Mouse (Mus musculus) MEL (cell line): ENCODE measurements around the gene Gad1. TPM values are rescaled to one million over a fixed set of nuclear protein-coding genes. Genes with fewer than 3 reads are reported as not detected.

Source experiments
- DNase-seq: peaks from one replicate; pipeline ENCODE4 v3.0.0; 2011; ENCODE audit warnings: low read depth, low spot score
- H3K27ac ChIP-seq: 2 replicates; pipeline ENCODE4 v1.5.1; 2012; ENCODE audit warnings: low read depth, mild to moderate bottlenecking, control low read depth, low read length, moderate library complexity; ENCODE audit not compliant: control insufficient read depth
- H3K27me3 ChIP-seq, 2 experiments: fragments of 150-350 bp in 1 of 2; sonication (generic) in 1 of 2; 2 replicates each; pipeline ENCODE4 v1.6.1; 2012; ENCODE audit warnings: low read length in 2 of 2, mild to moderate bottlenecking in 2 of 2, improper control_type of control experiment in 1 of 2, moderate library complexity in 1 of 2; ENCODE audit not compliant: insufficient read depth in 2 of 2, control insufficient read depth in 1 of 2
- H3K36me3 ChIP-seq, 2 experiments: 2 replicates each; pipeline ENCODE4 v1.6.1; 2012 to 2014; ENCODE audit warnings: low read length in 2 of 2, improper control_type of control experiment in 1 of 2, inconsistent platforms in 1 of 2, mild to moderate bottlenecking in 1 of 2; ENCODE audit not compliant: insufficient read depth in 2 of 2, control insufficient read depth in 1 of 2
- H3K4me1 ChIP-seq, 2 experiments: fragments of 150-350 bp in 1 of 2; sonication (generic) in 1 of 2; 2 replicates each; pipeline ENCODE4 v1.6.1; 2012; ENCODE audit warnings: low read length in 2 of 2, improper control_type of control experiment in 1 of 2, mild to moderate bottlenecking in 1 of 2; ENCODE audit not compliant: insufficient read depth in 2 of 2, control insufficient read depth in 1 of 2
- H3K4me3 ChIP-seq, 2 experiments: fragments of 150-350 bp in 1 of 2; sonication (generic) in 1 of 2; 2 replicates each; pipeline ENCODE4 v1.5.1; 2012; ENCODE audit warnings: low read depth in 2 of 2, low read length in 2 of 2, mild to moderate bottlenecking in 2 of 2, moderate library complexity in 2 of 2, control low read depth in 1 of 2, improper control_type of control experiment in 1 of 2; ENCODE audit not compliant: control insufficient read depth in 1 of 2, insufficient read depth in 1 of 2
- H3K79me2 ChIP-seq: 2 replicates; pipeline ENCODE4 v1.6.1; 2012; ENCODE audit warnings: mild to moderate bottlenecking, low read length, moderate library complexity; ENCODE audit not compliant: control insufficient read depth, poor library complexity, insufficient read depth
- H3K9ac ChIP-seq: 2 replicates; pipeline ENCODE4 v1.6.1; 2012; ENCODE audit warnings: low read depth, mild to moderate bottlenecking, control low read depth, low read length, moderate library complexity; ENCODE audit not compliant: control insufficient read depth, poor library complexity, severe bottlenecking
- H3K9me3 ChIP-seq: fragments of 150-350 bp; sonication (generic); replicated peaks from 2 replicates; pipeline ENCODE4 v1.6.1; 2012; ENCODE audit warnings: mild to moderate bottlenecking, low read length, improper control_type of control experiment, moderate library complexity; ENCODE audit not compliant: insufficient read depth
- CTCF ChIP-seq, 3 experiments: IDR thresholded peaks in 2 of 3; conservative IDR thresholded peaks in 1 of 3; 2 replicates each; pipeline ENCODE4 v1.5.1; 2011 to 2012; ENCODE audit warnings: low read length in 3 of 3, low read depth in 2 of 3, mild to moderate bottlenecking in 2 of 3, improper control_type of control experiment in 1 of 3, inconsistent platforms in 1 of 3, mixed read lengths in 1 of 3, moderate library complexity in 1 of 3; ENCODE audit not compliant: control insufficient read depth in 1 of 3, insufficient read depth in 1 of 3, poor library complexity in 1 of 3, severe bottlenecking in 1 of 3
- ETS1 ChIP-seq: IDR thresholded peaks from 2 replicates; pipeline ENCODE4 v1.6.1; 2012; ENCODE audit warnings: low read depth, mild to moderate bottlenecking, inconsistent platforms, low read length, improper control_type of control experiment, moderate library complexity
- GATA1 ChIP-seq: IDR thresholded peaks from 2 replicates; pipeline ENCODE4 v1.6.1; 2011; ENCODE audit warnings: low read depth, low read length, improper control_type of control experiment
- JUND ChIP-seq: IDR thresholded peaks from 2 replicates; pipeline ENCODE4 v1.6.1; 2011; ENCODE audit warnings: low read depth, mild to moderate bottlenecking, improper control_type of control experiment, low read length
- KAT2A ChIP-seq: conservative IDR thresholded peaks from 2 replicates; pipeline ENCODE4 v1.6.1; 2012; ENCODE audit warnings: low read depth, low read length, improper control_type of control experiment, inconsistent platforms
- MAFK ChIP-seq: IDR thresholded peaks from 2 replicates; pipeline ENCODE4 v1.6.1; 2011; ENCODE audit warnings: low read depth, mild to moderate bottlenecking, low read length, improper control_type of control experiment, borderline replicate concordance
- MAX ChIP-seq: IDR thresholded peaks from 2 replicates; pipeline ENCODE4 v1.6.1; 2011; ENCODE audit warnings: low read length, improper control_type of control experiment
- MAZ ChIP-seq: IDR thresholded peaks from 2 replicates; pipeline ENCODE4 v1.6.1; 2012; ENCODE audit warnings: low read depth, mild to moderate bottlenecking, inconsistent platforms, low read length, improper control_type of control experiment
- MEF2A ChIP-seq: IDR thresholded peaks from 2 replicates; pipeline ENCODE4 v1.6.1; 2014; ENCODE audit warnings: low read depth, mild to moderate bottlenecking, inconsistent platforms, low read length, improper control_type of control experiment; ENCODE audit not compliant: poor library complexity, insufficient replicate concordance, severe bottlenecking; ENCODE audit errors: extremely low read depth
- NELFE ChIP-seq: IDR thresholded peaks from 2 replicates; pipeline ENCODE4 v1.6.1; 2011; ENCODE audit warnings: low read depth, low read length, improper control_type of control experiment
- POLR2AphosphoS2 ChIP-seq: IDR thresholded peaks from 2 replicates; pipeline ENCODE4 v1.6.1; 2011; ENCODE audit warnings: low read length, improper control_type of control experiment
- POLR2AphosphoS5 ChIP-seq: IDR thresholded peaks from 2 replicates; pipeline ENCODE4 v1.6.1; 2012; ENCODE audit warnings: low read depth, borderline replicate concordance, mild to moderate bottlenecking, inconsistent platforms, low read length, moderate library complexity, mixed read lengths
- RAD21 ChIP-seq: IDR thresholded peaks from 2 replicates; pipeline ENCODE4 v1.6.1; 2011; ENCODE audit warnings: mild to moderate bottlenecking, low read depth, low read length, improper control_type of control experiment
- SMC3 ChIP-seq: IDR thresholded peaks from 2 replicates; pipeline ENCODE4 v1.6.1; 2011; ENCODE audit warnings: low read depth, low read length, improper control_type of control experiment
- TAL1 ChIP-seq: IDR thresholded peaks from 2 replicates; pipeline ENCODE4 v1.6.1; 2012; ENCODE audit warnings: mild to moderate bottlenecking, inconsistent platforms, low read length, moderate library complexity, mixed read lengths
- UBTF ChIP-seq: IDR thresholded peaks from 2 replicates; pipeline ENCODE4 v1.6.1; 2012; ENCODE audit warnings: low read depth, mild to moderate bottlenecking, inconsistent platforms, low read length, improper control_type of control experiment, moderate library complexity, borderline replicate concordance; ENCODE audit not compliant: insufficient read depth
- USF1 ChIP-seq: IDR thresholded peaks from 2 replicates; pipeline ENCODE4 v1.6.1; 2014; ENCODE audit warnings: low read depth, mild to moderate bottlenecking, inconsistent platforms, low read length, improper control_type of control experiment, moderate library complexity
- USF2 ChIP-seq, 2 experiments: IDR thresholded peaks; 2 replicates each; pipeline ENCODE4 v1.6.1; 2011 to 2012; ENCODE audit warnings: improper control_type of control experiment in 2 of 2, low read length in 2 of 2, borderline replicate concordance in 1 of 2, inconsistent platforms in 1 of 2, low read depth in 1 of 2, mild to moderate bottlenecking in 1 of 2; ENCODE audit not compliant: insufficient read depth in 1 of 2
- ZC3H11A ChIP-seq: IDR thresholded peaks from 2 replicates; pipeline ENCODE4 v1.6.1; 2012; ENCODE audit warnings: low read depth, mild to moderate bottlenecking, inconsistent platforms, low read length, improper control_type of control experiment
- ZKSCAN1 ChIP-seq: IDR thresholded peaks from 2 replicates; pipeline ENCODE4 v1.6.1; 2012; ENCODE audit warnings: low read depth, mild to moderate bottlenecking, inconsistent platforms, low read length, improper control_type of control experiment, moderate library complexity
- ZMIZ1 ChIP-seq: IDR thresholded peaks from 2 replicates; pipeline ENCODE4 v1.6.1; 2012; ENCODE audit warnings: low read depth, mild to moderate bottlenecking, inconsistent platforms, low read length, improper control_type of control experiment, moderate library complexity
- ZNF384 ChIP-seq: IDR thresholded peaks from 2 replicates; pipeline ENCODE4 v1.6.1; 2012; ENCODE audit warnings: low read depth, mild to moderate bottlenecking, inconsistent platforms, low read length, improper control_type of control experiment
- polyA plus RNA-seq, 2 experiments: library from polyadenylated mRNA; stranded (reverse) in 1 of 2; unstranded in 1 of 2; fragments of >175 nt in 1 of 2; fragments of >200 nt in 1 of 2; gene quantifications; 2 replicates each; pipeline versions ENCODE4 v1.2.1 to v1.2.4; 2012; ENCODE audit warnings: low replicate concordance in 2 of 2, low read depth in 1 of 2; ENCODE audit not compliant: insufficient read length in 2 of 2, insufficient read depth in 1 of 2, missing spikeins in 1 of 2
- total RNA-seq: library from RNA; depleted of rRNA; stranded (reverse); fragments of 300-350 nt; gene quantifications from 2 replicates; pipeline ENCODE4 v1.2.3, GENCODE M21; 2012

Gene Gad1
- total and polyA plus RNA-seq, 3 experiments: not detected

DNA sequence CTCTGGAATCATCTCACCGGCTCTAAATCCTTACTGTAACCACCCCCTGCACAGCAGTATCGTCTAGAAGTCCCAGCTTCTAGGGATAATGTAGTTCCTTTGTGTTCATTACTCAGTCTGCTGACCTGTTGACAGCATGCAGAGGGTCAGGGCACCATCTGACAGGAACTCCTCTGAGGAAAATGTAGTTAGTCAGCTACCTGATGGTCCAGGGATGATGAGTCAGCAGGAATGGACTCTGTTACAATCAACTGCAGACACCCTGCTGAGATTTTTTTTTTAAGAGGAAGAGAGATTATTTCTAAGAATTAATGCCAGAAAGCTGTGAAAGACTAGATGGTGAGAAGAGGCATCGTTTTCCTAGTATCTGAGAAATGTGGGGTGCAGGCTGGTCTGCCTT is 63.7 kb downstream of the Gad1 start:
- no peaks in the 10 kb centered on the region for H3K79me2 ChIP-seq
- TF ChIP-seq GATA1 (no peak), USF2 (IDR thresholded peaks at IDR 0.05; ENCODE audit: borderline replicate concordance in 1 of 2, insufficient read depth in 1 of 2, low read depth in 1 of 2, low read length in 2 of 2) (no peak), ZKSCAN1 (no peak), MAFK (peak; percentile 34; the same call in 1 of the 2 replicates)
- H3K4me3 ChIP-seq: no peak overlapping the region
- no peak for DNase-seq
- H3K4me1 ChIP-seq: no peaks in the 10 kb centered on the region
- H3K9ac ChIP-seq: no peak overlapping the region
- H3K27ac ChIP-seq: no peak overlapping the region
- no peaks in the 10 kb centered on the region; a peak in 1 of 4 replicates for H3K27me3 ChIP-seq
- no peaks in the 10 kb centered on the region for H3K36me3 ChIP-seq
- H3K9me3 ChIP-seq: no peaks in the 10 kb centered on the region

DNA sequence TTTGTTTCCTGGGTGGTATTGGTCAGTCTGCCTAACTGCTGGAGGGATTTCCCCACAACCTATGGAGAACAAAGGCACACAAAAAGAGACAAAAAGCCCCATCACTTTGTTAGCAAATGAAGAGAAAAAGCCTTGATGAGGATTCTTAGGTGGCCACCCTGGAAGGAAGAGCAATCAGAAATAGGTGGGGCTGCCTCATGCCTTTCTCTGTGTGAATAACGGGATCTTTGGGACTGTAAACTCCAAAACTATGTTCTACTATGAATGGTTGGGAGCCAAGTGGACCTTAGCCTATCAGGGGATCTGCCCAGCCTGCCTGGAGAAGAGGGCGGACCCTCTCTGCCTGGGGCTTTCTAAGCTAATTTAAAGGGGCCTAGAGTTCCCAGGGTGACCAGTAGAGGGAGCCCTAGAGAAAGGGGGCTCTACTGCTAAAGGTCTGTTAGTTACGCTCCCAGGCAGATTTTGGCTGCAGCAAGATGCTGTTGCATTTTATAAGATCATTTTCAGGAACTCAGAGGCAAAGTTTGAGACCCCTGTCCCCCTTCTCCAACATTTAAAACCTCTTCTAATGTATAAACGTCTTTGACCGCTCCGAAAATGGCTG is 66.5 kb downstream of the Gad1 start:
- DNase-seq: no peak

DNA sequence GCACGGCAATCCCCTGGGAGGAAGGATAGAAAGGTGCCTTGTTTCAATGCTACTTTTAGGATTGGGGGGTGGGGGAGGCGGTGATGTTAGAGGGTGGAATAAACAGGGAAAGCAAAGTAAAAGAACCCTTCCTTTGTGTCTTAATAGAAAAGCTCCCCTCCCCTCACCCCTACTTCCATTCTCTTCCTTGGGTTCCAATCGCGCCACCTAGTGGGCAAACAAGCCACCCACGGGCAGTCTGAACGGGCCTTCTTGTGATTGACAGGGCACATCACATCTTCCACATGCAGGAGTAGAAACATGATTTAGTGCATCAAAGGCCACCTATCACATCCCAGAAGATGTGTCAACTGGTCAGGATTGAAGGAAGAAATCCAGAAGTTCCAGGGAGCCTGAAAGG is 67.4 kb downstream of the Gad1 start:
- DNase-seq: peak; percentile 42

More for the DNA sequence above, 66.5 kb downstream of the Gad1 start:
- Histone ChIP-seq H3K4me1 (peaks cover 0 to 5% of the 10 kb centered on the region in 2 experiments; a peak in 1 of 4 replicates), H3K9ac (no peak overlapping the region), H3K79me2 (no peaks in the 10 kb centered on the region), H3K27me3 (no peaks in the 10 kb centered on the region; a peak in 1 of 4 replicates), H3K4me3 (no peak overlapping the region), H3K36me3 (no peaks in the 10 kb centered on the region), H3K27ac (no peak overlapping the region), H3K9me3 (no peaks in the 10 kb centered on the region)
- TF ChIP-seq ZNF384 (no peak), UBTF (no peak), MEF2A (no peak), GATA1 (no peak), ZC3H11A (no peak), MAX (no peak), SMC3 (no peak), POLR2AphosphoS2 (no peak), CTCF (IDR thresholded peaks at IDR 0.05 in 2 of 3, conservative IDR thresholded peaks at IDR 0.05 in 1 of 3; ENCODE audit: control insufficient read depth in 1 of 3, insufficient read depth in 1 of 3, low read depth in 2 of 3, low read length in 3 of 3, poor library complexity in 1 of 3, severe bottlenecking in 1 of 3) (peak; percentile 21 to 31 (median 29); a peak in 4 of 6 replicates)

More for the DNA sequence above, 67.4 kb downstream of the Gad1 start:
- TF ChIP-seq TAL1 (no peak), SMC3 (peak; percentile 38), ZNF384 (no peak), JUND (no peak), USF1 (no peak), ZKSCAN1 (no peak), POLR2AphosphoS5 (no peak), MAZ (no peak), CTCF (IDR thresholded peaks at IDR 0.05 in 2 of 3, conservative IDR thresholded peaks at IDR 0.05 in 1 of 3; ENCODE audit: control insufficient read depth in 1 of 3, insufficient read depth in 1 of 3, low read depth in 2 of 3, low read length in 3 of 3, poor library complexity in 1 of 3, severe bottlenecking in 1 of 3) (peak; percentile 45 to 73 (median 60)), GATA1 (no peak), RAD21 (peak; percentile 17), ETS1 (no peak), NELFE (no peak), ZMIZ1 (no peak), MEF2A (no peak), KAT2A (no peak)
- H3K9ac ChIP-seq: no peak overlapping the region
- no peaks in the 10 kb centered on the region; a peak in 1 of 4 replicates for H3K27me3 ChIP-seq
- no peak overlapping the region for H3K4me3 ChIP-seq
- H3K27ac ChIP-seq: no peak overlapping the region
- H3K4me1 ChIP-seq: peaks cover 0 to 5% of the 10 kb centered on the region in 2 experiments; a peak in 1 of 4 replicates
- H3K79me2 ChIP-seq: no peaks in the 10 kb centered on the region
- H3K9me3 ChIP-seq: no peaks in the 10 kb centered on the region
- no peaks in the 10 kb centered on the region for H3K36me3 ChIP-seq
